Mouse (Mus musculus) neural tube, embryonic 13.5 days (tissue): ENCODE results near the gene Tdp1. TPM values are rescaled to one million over a fixed set of nuclear protein-coding genes. Genes with fewer than 3 reads are reported as not detected.

ENCODE experiments used
- ATAC-seq: fragments of 200-750 bp; cut with Nextera tagmentation; 2 replicates; pipeline ENCODE4 v1.8.0; 2017; ENCODE audit warnings: low read depth, mild to moderate bottlenecking, moderate TSS enrichment, moderate library complexity
- H3K27ac ChIP-seq: fragments of 300-500 bp; sonication (generic); replicated peaks from 2 replicates; pipeline ENCODE4 v1.5.1; 2015; ENCODE audit warnings: moderate library complexity, mild to moderate bottlenecking, inconsistent platforms
- H3K27me3 ChIP-seq: fragments of 300-500 bp; sonication (generic); 2 replicates; pipeline ENCODE4 v1.6.1; 2015; ENCODE audit warnings: mild to moderate bottlenecking, inconsistent platforms
- H3K36me3 ChIP-seq: fragments of 300-500 bp; sonication (generic); 2 replicates; pipeline ENCODE4 v1.6.1; 2015; ENCODE audit warnings: mild to moderate bottlenecking, inconsistent platforms
- H3K4me1 ChIP-seq: fragments of 300-500 bp; sonication (generic); replicated peaks from 2 replicates; pipeline ENCODE4 v1.6.1; 2015; ENCODE audit warnings: inconsistent platforms
- H3K4me2 ChIP-seq: fragments of 300-500 bp; sonication (generic); 2 replicates; pipeline ENCODE4 v1.6.1; 2015; ENCODE audit warnings: inconsistent platforms, mild to moderate bottlenecking, moderate library complexity
- H3K4me3 ChIP-seq: fragments of 300-500 bp; sonication (generic); 2 replicates; pipeline ENCODE4 v1.5.1; 2015; ENCODE audit warnings: mild to moderate bottlenecking, inconsistent platforms
- H3K9ac ChIP-seq: fragments of 300-500 bp; sonication (generic); 2 replicates; pipeline ENCODE4 v1.6.1; 2015; ENCODE audit warnings: moderate library complexity, mild to moderate bottlenecking, inconsistent platforms
- H3K9me3 ChIP-seq: fragments of 300-500 bp; sonication (generic); 2 replicates; pipeline ENCODE4 v1.6.1; 2016; ENCODE audit warnings: inconsistent platforms
- WGBS: fragments of 180-500 bp; shearing (Covaris S2); methylation state at CpG from one replicate; pipeline ENCODE4 v1.1.7; 2015; 5-methylcytosine and 5-hydroxymethylcytosine counted together
- polyA plus RNA-seq: library from polyadenylated mRNA; unstranded; fragments of >200 nt; fragmentation: Nextera tagmentation; extraction: Ambion mirVana; gene quantifications from 2 replicates; pipeline ENCODE4 v1.2.1, GENCODE M21; 2015

Gene Tdp1
- polyA plus RNA-seq, 1 experiment from 2014 or later, result 47.1 TPM

DNA sequence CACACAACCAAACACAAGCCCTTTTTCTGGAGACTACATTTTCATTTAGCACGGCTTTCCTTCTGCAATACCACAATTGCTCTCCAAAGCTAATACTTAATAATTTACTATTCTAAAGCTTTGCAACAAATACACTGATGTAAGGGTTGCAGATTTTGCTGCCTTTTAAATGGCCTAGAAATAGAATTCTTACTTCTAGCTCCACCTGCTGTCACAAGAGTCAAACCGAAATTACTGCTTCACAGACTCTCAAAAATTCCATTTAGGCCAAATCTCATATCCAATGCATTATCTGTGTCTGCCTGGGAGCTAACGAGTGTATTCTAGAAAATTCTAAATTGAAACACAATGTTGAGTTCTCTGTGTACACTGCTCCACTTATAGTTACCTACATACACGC, 23.3 kb upstream of the Tdp1 start:
- no peak overlapping the region for H3K4me3 ChIP-seq
- no peaks in the 10 kb centered on the region for H3K27me3 ChIP-seq
- H3K36me3 ChIP-seq, result no peaks in the 10 kb centered on the region
- ATAC-seq, result no peak
- WGBS, result 86% methylated on average over 4 of the region's 4 CpGs
- peaks cover 9% of the 10 kb centered on the region; the same call in 1 of the 2 replicates for H3K4me1 ChIP-seq
- H3K27ac ChIP-seq, result no peak overlapping the region
- H3K9ac ChIP-seq, result no peak overlapping the region
- H3K9me3 ChIP-seq, result no peaks in the 10 kb centered on the region
- H3K4me2 ChIP-seq, result no peak overlapping the region

DNA sequence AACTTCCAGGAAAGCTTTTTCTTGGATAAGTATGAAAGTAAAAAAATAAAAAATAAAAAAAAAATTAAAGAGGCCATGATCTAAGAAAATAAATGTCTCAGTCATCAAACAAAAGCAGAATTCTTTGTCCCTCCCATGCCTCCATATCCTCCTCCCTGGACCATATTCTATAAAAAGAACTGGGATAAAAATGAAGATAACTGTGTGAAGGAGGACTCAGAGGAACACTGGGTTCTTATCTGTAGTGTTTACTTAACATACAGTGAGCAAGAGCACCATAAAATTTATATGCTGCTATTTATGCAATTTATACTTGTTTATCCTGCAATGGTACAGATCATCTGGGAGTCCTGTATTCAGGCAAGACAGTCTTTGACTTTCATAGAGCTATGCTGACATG, 19.7 kb upstream of the Tdp1 start:
- Histone ChIP-seq H3K36me3 (no peaks in the 10 kb centered on the region), H3K4me2 (no peak overlapping the region), H3K27me3 (no peaks in the 10 kb centered on the region), H3K27ac (no peak overlapping the region), H3K4me3 (no peak overlapping the region), H3K9me3 (no peaks in the 10 kb centered on the region), H3K4me1 (no peaks in the 10 kb centered on the region), H3K9ac (no peak overlapping the region)
- ATAC-seq, result no peak

DNA sequence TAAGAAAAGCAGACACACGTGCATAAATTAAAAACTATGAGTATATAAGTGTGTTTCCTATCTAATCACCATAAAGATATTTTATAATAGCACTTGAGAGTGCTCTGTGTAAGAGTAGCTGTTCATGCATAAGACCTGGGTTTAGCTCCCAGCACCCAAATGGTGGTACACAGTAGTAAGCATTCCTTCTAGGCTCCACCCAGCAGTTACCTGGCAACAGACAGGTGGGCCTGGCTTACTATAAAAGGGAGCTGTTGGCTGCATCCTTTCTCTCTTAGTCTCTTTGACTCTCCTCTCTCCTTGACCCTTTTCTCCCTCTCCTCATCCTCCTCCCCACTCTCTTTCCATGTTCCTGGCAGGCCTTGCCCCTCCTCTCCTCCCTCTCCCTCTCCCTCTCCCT, 15.5 kb upstream of the Tdp1 start:
- no peaks in the 10 kb centered on the region for H3K4me1 ChIP-seq
- no peaks in the 10 kb centered on the region for H3K9me3 ChIP-seq
- no peaks in the 10 kb centered on the region for H3K36me3 ChIP-seq
- H3K4me2 ChIP-seq, result no peak overlapping the region
- no peak overlapping the region for H3K4me3 ChIP-seq
- WGBS, result 76% methylated on average over 1 of the region's 1 CpGs
- H3K27ac ChIP-seq, result no peak overlapping the region
- H3K9ac ChIP-seq, result no peak overlapping the region
- no peaks in the 10 kb centered on the region for H3K27me3 ChIP-seq
- ATAC-seq, result no peak

GRCm38 (mm10) chr12:99873443-99873842, 10.9 kb upstream of the Tdp1 start:
- H3K4me1 ChIP-seq, result no peaks in the 10 kb centered on the region
- H3K27ac ChIP-seq, result no peak overlapping the region
- H3K9ac ChIP-seq, result no peak overlapping the region
- H3K4me2 ChIP-seq, result no peak overlapping the region
- H3K4me3 ChIP-seq, result no peak overlapping the region
- H3K9me3 ChIP-seq, result no peaks in the 10 kb centered on the region
- WGBS, result 50% methylated on average over 3 of the region's 3 CpGs
- H3K27me3 ChIP-seq, result no peaks in the 10 kb centered on the region
- no peaks in the 10 kb centered on the region for H3K36me3 ChIP-seq
- no peak for ATAC-seq

DNA sequence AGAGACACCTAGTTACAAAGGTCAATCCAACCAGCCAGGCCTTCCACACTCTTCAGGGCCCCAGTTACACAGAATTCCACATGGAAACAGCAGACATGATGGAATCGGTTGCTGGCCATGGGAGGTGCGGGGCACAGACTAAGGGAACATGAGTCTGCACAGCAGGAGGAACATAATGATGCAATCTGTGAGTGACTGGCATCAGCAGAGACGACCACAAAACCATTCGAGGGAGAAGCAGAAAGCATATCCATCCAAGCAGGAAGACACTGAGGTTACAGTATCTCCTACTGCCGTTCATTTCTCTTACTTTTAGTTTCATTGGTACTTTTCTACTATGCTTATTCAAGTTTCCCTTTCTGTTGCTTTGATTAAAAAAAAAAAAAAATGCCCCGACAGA, 9.7 kb upstream of the Tdp1 start:
- no peak overlapping the region for H3K27ac ChIP-seq
- H3K4me2 ChIP-seq, result no peak overlapping the region
- no peaks in the 10 kb centered on the region for H3K27me3 ChIP-seq
- no peaks in the 10 kb centered on the region for H3K4me1 ChIP-seq
- no peaks in the 10 kb centered on the region for H3K9me3 ChIP-seq
- no peak overlapping the region for H3K9ac ChIP-seq
- no peaks in the 10 kb centered on the region for H3K36me3 ChIP-seq
- WGBS, result 75% methylated on average over 6 of the region's 6 CpGs
- no peak overlapping the region for H3K4me3 ChIP-seq
- no peak for ATAC-seq

DNA sequence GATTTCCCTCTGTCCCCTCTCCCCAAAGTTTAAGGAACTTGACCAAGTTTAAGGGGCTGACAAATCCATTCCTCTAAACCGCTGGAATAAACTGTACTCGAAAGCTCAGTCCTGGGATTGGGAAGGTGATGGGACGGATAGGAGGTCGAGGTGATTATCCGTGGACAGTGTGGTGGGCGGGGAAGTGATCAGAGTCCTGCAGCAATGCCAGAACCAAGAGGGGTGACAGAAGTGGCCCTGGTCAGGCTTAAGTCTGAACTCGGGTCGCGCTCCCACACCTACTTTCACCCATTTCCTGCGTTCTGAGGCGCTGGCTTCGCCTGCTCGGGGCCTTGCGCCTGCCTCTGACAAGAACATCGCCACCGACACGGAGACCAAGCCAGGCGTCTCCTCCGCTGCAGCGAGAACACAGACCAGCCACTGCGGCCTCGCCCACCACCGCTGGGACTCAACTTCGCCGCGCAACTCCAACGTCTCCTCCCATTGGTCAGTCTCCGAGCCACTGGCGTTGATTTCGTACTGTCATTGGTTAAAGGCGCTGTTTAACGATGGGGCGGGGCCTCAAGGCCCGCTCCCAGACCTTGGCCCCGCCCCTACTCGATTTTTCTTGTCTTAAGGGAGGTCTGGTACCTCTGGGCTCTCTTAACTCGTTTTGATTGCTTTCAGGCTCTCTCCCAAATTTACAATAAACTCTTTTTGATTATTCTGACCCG, 1.2 kb upstream of the Tdp1 start:
- WGBS, result under 1% methylated on average over 38 of the region's 38 CpGs
- ATAC-seq, result peak; percentile 92
- H3K27ac ChIP-seq, result peak overlapping the region; percentile 89
- no peaks in the 10 kb centered on the region for H3K27me3 ChIP-seq
- H3K9ac ChIP-seq, result peak overlapping the region; percentile 93
- peak overlapping the region; percentile 91 for H3K4me3 ChIP-seq
- H3K9me3 ChIP-seq, result no peaks in the 10 kb centered on the region
- H3K4me2 ChIP-seq, result peak overlapping the region; percentile 92
- H3K36me3 ChIP-seq, result no peaks in the 10 kb centered on the region
- peaks cover 23% of the 10 kb centered on the region for H3K4me1 ChIP-seq

- no peaks in the 10 kb centered on the region for H3K27me3 ChIP-seq
- ATAC-seq, result peak; percentile 49
- H3K4me2 ChIP-seq, result peak overlapping the region; percentile 92
These were observed 608 bp upstream of the Tdp1 start for GRCm38 (mm10) chr12:99883713-99884105.

DNA sequence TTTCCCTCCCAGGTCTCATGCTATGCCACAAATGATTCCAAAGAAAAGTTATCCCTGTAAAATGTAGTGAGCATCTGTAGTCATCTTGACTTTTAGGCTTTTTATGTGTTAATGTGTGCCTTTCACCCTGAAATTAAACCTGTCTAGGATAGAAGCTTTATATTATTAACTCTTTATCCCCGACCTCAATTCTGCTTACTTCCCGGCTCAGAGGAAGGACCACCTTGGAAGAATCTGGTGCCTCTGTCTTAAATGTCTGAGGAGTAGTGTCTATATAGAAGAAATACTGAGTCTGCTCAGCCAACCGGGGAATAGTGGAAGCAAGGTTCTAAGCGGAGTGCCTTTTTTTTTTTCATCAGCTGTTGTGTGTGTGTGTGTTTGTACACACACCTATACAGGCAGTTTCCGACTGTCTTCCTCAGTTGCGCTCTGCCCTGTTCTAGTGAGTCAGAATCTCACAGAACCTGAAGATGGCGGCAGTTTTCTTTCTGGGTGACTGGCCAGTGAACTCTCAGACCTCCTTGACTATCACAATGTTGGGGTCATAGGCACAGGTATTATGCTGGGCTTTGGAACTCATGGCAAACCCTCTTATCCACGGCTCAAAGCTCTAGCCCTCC, 1.1 kb downstream of the Tdp1 start:
- H3K27ac ChIP-seq, result no peak overlapping the region
- H3K36me3 ChIP-seq, result 0 out of 2 replicates have a peak, but pooled peaks cover 5% of the 10 kb centered on the region
- no peaks in the 10 kb centered on the region for H3K27me3 ChIP-seq
- H3K4me1 ChIP-seq, result peaks cover 23% of the 10 kb centered on the region
- peak overlapping the region; percentile 93 for H3K9ac ChIP-seq
- H3K4me3 ChIP-seq, result peak overlapping the region; percentile 91
- H3K4me2 ChIP-seq, result peak overlapping the region; percentile 92
- WGBS, result 43% methylated on average over 8 of the region's 8 CpGs
- no peaks in the 10 kb centered on the region for H3K9me3 ChIP-seq
- no peak for ATAC-seq

More at GRCm38 (mm10) chr12:99883713-99884105, 608 bp upstream of the Tdp1 start:
- Histone ChIP-seq H3K4me3 (peak overlapping the region; percentile 91), H3K4me1 (peaks cover 23% of the 10 kb centered on the region), H3K36me3 (no peaks in the 10 kb centered on the region), H3K27ac (peak overlapping the region; percentile 89), H3K9ac (peak overlapping the region; percentile 93), H3K9me3 (no peaks in the 10 kb centered on the region)
- WGBS, result under 1% methylated on average over 11 of the region's 11 CpGs

DNA sequence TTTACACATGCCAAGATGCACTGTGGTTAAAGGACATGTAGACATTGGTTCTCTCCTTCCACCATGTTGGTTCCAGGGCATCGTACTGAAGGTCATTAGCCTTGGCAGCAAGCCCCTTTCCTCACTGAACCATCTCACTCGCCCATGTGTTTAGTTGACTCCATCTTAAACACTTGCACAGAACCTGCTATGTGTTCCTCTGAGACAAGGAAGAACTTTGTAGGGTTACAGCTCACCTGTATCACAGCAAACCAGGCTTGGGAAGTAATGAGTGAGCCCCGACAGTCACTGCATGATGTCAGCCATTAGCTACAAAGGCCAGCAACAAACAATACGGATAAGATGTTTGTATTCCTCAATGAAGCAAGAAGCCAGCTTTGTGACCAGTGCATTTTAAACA, 13.5 kb downstream of the Tdp1 start:
- 93% methylated on average over 4 of the region's 4 CpGs for WGBS
- Histone ChIP-seq H3K9ac (no peak overlapping the region), H3K4me3 (no peak overlapping the region), H3K36me3 (peaks cover 67% of the 10 kb centered on the region), H3K4me1 (no peaks in the 10 kb centered on the region), H3K27me3 (no peaks in the 10 kb centered on the region), H3K27ac (no peak overlapping the region), H3K4me2 (no peak overlapping the region), H3K9me3 (no peaks in the 10 kb centered on the region)
- ATAC-seq, result no peak

DNA sequence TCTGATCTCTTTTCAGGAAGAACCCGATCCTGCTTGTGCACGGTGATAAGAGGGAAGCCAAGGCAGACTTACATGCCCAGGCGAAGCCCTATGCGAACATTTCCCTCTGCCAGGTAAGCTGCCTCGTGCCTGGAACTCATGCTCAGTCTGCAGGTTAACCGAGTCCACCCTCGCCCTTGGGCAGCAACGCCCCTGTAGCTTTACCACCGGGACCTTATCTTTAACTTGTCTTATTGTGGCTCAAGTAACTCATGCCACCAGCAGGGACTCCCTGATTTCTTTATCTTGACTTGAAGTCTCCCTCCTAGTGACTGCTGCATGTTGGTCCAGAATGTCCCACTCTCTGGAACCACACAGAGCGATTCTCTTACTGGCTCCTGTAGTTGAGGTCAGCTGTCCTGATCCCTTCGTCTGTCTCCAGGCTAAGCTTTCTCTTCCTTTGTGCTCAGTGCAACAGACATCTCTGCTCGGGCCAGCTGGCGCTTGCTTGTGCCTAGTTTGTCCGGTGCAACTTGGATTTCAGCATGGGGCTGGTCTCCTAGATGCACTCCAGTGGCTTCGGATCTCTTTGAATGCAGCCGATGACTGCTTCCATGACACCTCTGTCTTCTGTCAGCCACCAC, 14.0 kb downstream of the Tdp1 start:
- Histone ChIP-seq H3K4me2 (no peak overlapping the region), H3K27me3 (no peaks in the 10 kb centered on the region), H3K4me1 (peaks cover 2% of the 10 kb centered on the region), H3K4me3 (no peak overlapping the region), H3K9me3 (no peaks in the 10 kb centered on the region), H3K27ac (no peak overlapping the region), H3K9ac (no peak overlapping the region), H3K36me3 (peaks cover 65% of the 10 kb centered on the region)
- no peak for ATAC-seq
- 89% methylated on average over 16 of the region's 16 CpGs for WGBS

DNA sequence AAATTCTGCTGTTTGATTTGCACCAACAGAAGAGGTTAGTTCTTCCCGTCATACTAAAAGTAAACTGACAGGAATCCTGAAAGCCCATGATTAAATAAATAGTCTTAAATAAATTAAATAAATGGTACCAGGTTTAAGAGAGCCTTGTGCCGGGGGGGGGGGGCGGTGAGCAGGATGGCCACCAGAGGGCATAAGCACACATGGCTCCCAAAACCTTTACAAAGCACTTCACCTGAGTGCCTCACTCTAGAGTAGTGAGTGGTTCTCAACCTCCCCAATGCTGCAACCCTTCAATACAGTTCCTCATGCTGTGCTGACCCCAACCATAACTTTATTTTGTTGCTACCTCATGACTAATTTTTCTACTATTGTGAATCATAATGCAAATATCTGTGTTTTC, 15.7 kb downstream of the Tdp1 start:
- WGBS, result 91% methylated on average over 1 of the region's 3 CpGs
- H3K9me3 ChIP-seq, result no peaks in the 10 kb centered on the region
- H3K4me3 ChIP-seq, result no peak overlapping the region
- H3K27ac ChIP-seq, result no peak overlapping the region
- H3K27me3 ChIP-seq, result no peaks in the 10 kb centered on the region
- H3K4me2 ChIP-seq, result no peak overlapping the region
- H3K36me3 ChIP-seq, result peaks cover 66% of the 10 kb centered on the region
- peaks cover 7% of the 10 kb centered on the region for H3K4me1 ChIP-seq
- H3K9ac ChIP-seq, result no peak overlapping the region
- ATAC-seq, result no peak

DNA sequence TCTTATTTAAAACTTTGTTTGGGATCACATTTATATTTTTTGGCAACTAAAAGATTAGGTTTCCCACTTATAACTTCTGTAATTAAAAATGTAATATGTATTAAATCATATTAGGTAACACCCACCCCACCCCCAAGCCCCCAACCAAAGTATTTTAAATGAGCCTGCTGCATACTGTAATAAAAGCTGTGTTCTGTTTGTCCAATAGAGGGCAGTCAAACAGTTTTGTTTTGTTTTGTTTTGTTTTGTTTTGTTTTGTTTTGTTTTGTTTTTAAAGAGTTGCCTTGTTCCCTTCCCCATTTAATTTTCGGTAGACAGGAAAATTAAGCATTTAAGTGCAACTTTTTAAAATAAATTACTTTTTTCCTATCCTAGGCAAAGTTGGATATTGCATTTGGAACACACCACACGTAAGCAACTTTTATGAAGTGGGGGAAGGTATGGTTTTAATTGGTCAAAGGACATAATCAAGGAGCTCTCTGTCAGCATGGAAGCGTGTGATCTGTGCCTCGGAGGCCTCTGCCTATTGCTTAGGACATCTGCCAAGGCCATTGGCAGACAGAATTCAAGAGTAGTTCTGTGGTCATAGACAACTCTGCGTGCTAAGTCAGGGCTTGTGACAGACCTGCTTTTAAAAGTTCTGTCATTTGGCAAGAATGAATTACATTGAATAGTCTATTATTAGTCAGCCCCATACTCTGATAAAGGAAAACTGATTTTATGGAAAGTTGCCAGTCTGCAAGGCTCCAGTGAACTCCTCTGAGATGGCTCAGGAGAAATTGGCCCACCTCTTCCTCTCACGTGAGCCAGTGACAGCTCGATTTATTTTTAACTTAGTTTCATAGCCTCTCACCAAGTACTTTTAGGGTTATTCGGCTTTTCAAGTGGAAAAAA, 17.9 kb downstream of the Tdp1 start:
- Histone ChIP-seq H3K36me3 (peaks cover 68% of the 10 kb centered on the region), H3K27me3 (no peaks in the 10 kb centered on the region), H3K27ac (0 out of 2 replicates have a peak overlapping the region, but pooled peaks have one; percentile 20), H3K4me2 (no peak overlapping the region), H3K9ac (no peak overlapping the region), H3K4me1 (peaks cover 7% of the 10 kb centered on the region), H3K4me3 (no peak overlapping the region), H3K9me3 (no peaks in the 10 kb centered on the region)
- 84% methylated on average over 8 of the region's 8 CpGs for WGBS
- no peak for ATAC-seq
